Mouse (Mus musculus): ENCODE measurements around the gene Fbxl2. TPM values are rescaled to one million over a fixed set of nuclear protein-coding genes. Genes with fewer than 3 reads are reported as not detected.
"Not testable (repeated sequence)": the region's sequence is repeated elsewhere in the genome, so short reads cannot be mapped to it uniquely, and the experiment has no call there.

Gene Fbxl2
- 1.7 and 2.4 TPM in 2 replicates for polyA plus RNA-seq (2015; fragmentation: Nextera tagmentation; extraction: Ambion mirVana)

DNA sequence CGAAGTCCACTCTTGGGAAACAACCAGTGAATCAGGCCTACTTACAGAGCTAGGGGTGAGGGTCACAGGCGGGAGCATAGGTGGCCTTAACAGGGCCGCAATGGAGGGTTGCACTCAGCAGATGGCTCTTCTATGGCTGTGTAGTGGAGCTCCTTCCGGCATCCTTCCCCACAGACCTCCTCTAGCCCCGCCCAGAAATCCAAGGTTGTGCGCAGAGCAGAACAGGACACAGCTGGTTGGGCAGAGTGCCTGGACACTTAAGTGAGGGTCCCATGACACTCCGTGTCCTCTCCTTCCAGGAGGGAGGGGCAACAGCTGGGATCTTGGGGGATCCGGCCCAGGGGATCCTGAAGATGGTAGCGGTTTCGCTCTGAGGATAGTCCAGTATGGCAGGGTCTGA, at the start of gene Fbxl2:
TSS of gene Fbxl2 (minus strand) at position 164 of the 400 bp plus-strand sequence.
- DNase-seq (ENCODE audit: low spot score) (no peak), ATAC-seq (no peak)
- Histone ChIP-seq H3K4me1 (ENCODE audit: insufficient read depth, low read depth, low read length) (no peaks in the 10 kb centered on the region), H3K27me3 (replicated peaks; ENCODE audit: insufficient read depth, low read length) (no peaks in the 10 kb centered on the region), H3K9ac (replicated peaks; ENCODE audit: low read depth) (no peak within 1 kb of the TSS), H3K9me3 (ENCODE audit: low read length) (no peaks in the 10 kb centered on the region), H3K4me2 (replicated peaks; ENCODE audit: low read depth, low read length) (no peak within 1 kb of the TSS), H3K27ac (ENCODE audit: low read length) (no peak within 1 kb of the TSS), H3K36me3 (ENCODE audit: insufficient read depth, low read length) (no peaks in the 10 kb centered on the region), H3K4me3 (ENCODE audit: low read depth, low read length) (no peak within 1 kb of the TSS)
- WGBS, result 72% methylated on average over 10 of the region's 10 CpGs
- no peak for TF ChIP-seq EP300 (IDR thresholded peaks at IDR 0.05)

DNA sequence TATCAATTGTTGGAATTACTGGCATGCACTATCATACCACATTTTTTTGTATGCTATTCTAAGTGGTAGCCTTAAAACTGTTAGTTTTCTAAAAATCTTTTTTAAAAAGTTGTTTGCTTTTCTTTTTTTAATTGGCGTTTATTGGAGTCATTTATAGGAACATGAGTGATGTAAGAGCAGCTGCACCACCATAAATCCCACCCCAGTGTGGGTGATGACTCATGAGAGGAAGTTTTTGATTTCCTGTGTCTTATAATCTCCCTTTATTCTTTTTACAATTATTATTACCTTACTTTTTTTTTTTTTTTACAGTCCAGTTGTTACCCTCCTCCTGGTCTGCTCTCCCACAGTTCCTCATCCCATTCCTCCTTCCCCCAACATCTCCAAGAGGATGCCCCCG, 48.9 kb upstream of the Fbxl2 start:
- ATAC-seq, result no peak
- no peaks in the 10 kb centered on the region for H3K9me3 ChIP-seq (ENCODE audit: low read length)
- no peaks in the 10 kb centered on the region for H3K27me3 ChIP-seq (replicated peaks; ENCODE audit: insufficient read depth, low read length)
- no peak overlapping the region for H3K4me2 ChIP-seq (replicated peaks; ENCODE audit: low read depth, low read length)
- no peaks in the 10 kb centered on the region for H3K4me1 ChIP-seq (ENCODE audit: insufficient read depth, low read depth, low read length)
- DNase-seq (ENCODE audit: low spot score), result no peak
- 81% methylated on average over 2 of the region's 2 CpGs for WGBS
- no peaks in the 10 kb centered on the region for H3K36me3 ChIP-seq (ENCODE audit: insufficient read depth, low read length)
- TF ChIP-seq EP300 (IDR thresholded peaks at IDR 0.05), result no peak
- no peak overlapping the region for H3K9ac ChIP-seq (replicated peaks; ENCODE audit: low read depth)
- no peak overlapping the region for H3K4me3 ChIP-seq (ENCODE audit: low read depth, low read length)
- H3K27ac ChIP-seq (ENCODE audit: low read length), result no peak overlapping the region

DNA sequence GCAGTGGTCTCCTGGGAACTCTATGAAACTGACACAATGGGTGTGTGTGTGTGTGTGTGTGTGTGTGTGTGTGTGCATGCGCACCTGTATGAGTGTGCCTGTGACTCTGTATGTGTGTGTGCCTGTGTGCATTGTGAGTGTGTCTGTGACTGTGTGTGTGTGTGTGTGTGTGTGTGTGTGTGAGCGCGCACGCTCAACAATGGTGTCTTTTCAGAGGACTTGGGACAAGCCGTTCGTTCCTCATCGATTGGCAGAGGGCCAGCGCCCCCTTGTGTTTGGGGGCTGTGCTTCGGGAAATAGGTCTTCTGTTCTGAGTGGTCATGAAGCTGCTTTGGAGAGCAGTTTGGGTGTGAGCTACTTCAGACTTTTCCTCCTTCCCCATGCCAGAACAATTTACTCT, 46.2 kb upstream of the Fbxl2 start:
- not testable (repeated sequence) for ATAC-seq; H3K4me1 ChIP-seq (ENCODE audit: insufficient read depth, low read depth, low read length); H3K27ac ChIP-seq (ENCODE audit: low read length); H3K4me2 ChIP-seq (replicated peaks; ENCODE audit: low read depth, low read length); H3K27me3 ChIP-seq (replicated peaks; ENCODE audit: insufficient read depth, low read length); H3K9me3 ChIP-seq (ENCODE audit: low read length); H3K36me3 ChIP-seq (ENCODE audit: insufficient read depth, low read length); H3K4me3 ChIP-seq (ENCODE audit: low read depth, low read length); H3K9ac ChIP-seq (replicated peaks; ENCODE audit: low read depth); DNase-seq (ENCODE audit: low spot score)
- 17% methylated on average over 9 of the region's 9 CpGs for WGBS
- 0 out of 2 replicates have a peak, but pooled peaks have one; percentile 8 for TF ChIP-seq CTCF (IDR thresholded peaks at IDR 0.05)

DNA sequence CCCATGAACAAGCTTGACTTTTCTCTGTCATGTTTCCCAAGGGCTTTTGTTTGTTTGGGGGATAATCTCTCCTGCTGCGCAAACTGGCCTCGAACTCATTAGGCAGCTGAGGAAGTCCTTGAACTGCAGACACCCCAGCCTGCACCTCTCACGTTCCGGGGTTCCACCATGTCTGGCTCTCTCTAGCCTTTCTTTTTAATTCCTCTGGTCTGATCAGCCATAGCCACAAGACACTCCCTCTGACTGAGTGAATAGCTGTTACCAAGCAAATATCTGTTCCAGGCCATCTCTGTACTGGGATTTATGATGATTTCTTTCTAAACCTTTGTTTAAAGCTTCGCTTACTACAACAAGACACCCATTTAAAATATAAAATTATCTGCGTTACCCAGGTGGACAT, 42.9 kb upstream of the Fbxl2 start:
- not testable (repeated sequence) for H3K27me3 ChIP-seq (replicated peaks; ENCODE audit: insufficient read depth, low read length); H3K4me3 ChIP-seq (ENCODE audit: low read depth, low read length); H3K4me1 ChIP-seq (ENCODE audit: insufficient read depth, low read depth, low read length); DNase-seq (ENCODE audit: low spot score); H3K36me3 ChIP-seq (ENCODE audit: insufficient read depth, low read length); ATAC-seq; H3K9me3 ChIP-seq (ENCODE audit: low read length); H3K9ac ChIP-seq (replicated peaks; ENCODE audit: low read depth); H3K27ac ChIP-seq (ENCODE audit: low read length); H3K4me2 ChIP-seq (replicated peaks; ENCODE audit: low read depth, low read length)
- WGBS, result 78% methylated on average over 6 of the region's 6 CpGs

DNA sequence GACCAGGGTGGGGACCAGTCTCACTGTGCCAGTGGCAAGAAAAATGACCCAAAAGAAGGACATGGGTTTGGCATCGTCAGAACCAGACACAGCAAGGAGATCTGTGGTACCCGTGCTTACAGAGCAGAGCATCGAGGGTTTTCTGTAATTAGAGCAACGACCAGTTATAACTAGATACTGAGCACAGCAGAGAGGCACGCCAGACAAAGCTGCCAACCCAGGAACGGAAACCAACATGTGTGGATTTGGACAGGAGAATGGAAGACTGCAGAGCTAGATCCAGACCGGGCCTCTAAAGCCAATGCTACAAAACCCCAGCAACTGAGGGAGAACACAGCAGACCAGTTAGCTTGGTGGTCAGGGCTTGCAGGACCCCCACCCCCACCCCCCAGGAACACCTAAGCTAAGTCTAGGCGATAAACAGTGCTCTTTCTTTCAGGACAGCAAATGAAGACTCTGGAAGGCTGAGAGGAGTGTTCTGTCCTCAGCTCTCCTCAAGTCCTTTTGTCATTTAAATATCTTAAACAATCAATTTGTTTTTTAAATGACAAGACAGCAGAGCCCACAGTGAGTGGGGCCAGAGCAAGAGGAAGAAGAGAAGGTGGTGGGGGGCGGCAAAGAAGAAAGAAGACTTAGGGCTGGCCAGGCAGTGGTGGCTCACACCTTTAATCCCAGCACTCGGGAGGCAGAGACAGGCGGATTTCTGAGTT, 41.3 kb upstream of the Fbxl2 start:
- H3K9ac ChIP-seq (replicated peaks; ENCODE audit: low read depth), result no peak overlapping the region
- no peak overlapping the region for H3K27ac ChIP-seq (ENCODE audit: low read length)
- no peaks in the 10 kb centered on the region for H3K9me3 ChIP-seq (ENCODE audit: low read length)
- ATAC-seq (no peak), DNase-seq (ENCODE audit: low spot score) (no peak)
- H3K4me3 ChIP-seq (ENCODE audit: low read depth, low read length), result no peak overlapping the region
- TF ChIP-seq CTCF (IDR thresholded peaks at IDR 0.05) (no peak), EP300 (IDR thresholded peaks at IDR 0.05) (no peak)
- H3K4me2 ChIP-seq (replicated peaks; ENCODE audit: low read depth, low read length), result no peak overlapping the region
- no peaks in the 10 kb centered on the region for H3K4me1 ChIP-seq (ENCODE audit: insufficient read depth, low read depth, low read length)
- 78% methylated on average over 11 of the region's 11 CpGs for WGBS
- H3K27me3 ChIP-seq (replicated peaks; ENCODE audit: insufficient read depth, low read length), result no peaks in the 10 kb centered on the region
- no peaks in the 10 kb centered on the region for H3K36me3 ChIP-seq (ENCODE audit: insufficient read depth, low read length)

DNA sequence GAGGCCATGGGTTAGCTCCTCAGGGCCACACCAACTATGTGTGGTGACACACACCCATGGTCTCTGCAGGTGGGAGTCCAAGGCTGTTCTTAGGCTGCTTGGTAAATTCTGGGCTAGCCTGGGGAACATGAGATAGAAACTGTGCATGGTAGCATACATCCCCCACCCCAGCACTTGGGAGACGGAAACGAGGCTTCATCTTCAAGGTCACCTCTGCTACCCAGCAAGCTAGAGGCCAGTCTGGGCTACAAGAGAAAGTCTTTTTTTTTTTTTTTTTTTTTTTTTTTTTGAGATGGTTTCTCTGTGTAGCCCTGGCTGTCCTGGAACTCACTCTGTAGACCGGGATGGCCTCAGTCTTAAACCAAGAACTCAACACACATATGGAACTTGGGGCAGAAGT, 40.4 kb upstream of the Fbxl2 start:
- no peak for TF ChIP-seq CTCF (IDR thresholded peaks at IDR 0.05)
- no peak for TF ChIP-seq EP300 (IDR thresholded peaks at IDR 0.05)
- Histone ChIP-seq H3K4me3 (ENCODE audit: low read depth, low read length) (no peak overlapping the region), H3K9ac (replicated peaks; ENCODE audit: low read depth) (no peak overlapping the region)

DNA sequence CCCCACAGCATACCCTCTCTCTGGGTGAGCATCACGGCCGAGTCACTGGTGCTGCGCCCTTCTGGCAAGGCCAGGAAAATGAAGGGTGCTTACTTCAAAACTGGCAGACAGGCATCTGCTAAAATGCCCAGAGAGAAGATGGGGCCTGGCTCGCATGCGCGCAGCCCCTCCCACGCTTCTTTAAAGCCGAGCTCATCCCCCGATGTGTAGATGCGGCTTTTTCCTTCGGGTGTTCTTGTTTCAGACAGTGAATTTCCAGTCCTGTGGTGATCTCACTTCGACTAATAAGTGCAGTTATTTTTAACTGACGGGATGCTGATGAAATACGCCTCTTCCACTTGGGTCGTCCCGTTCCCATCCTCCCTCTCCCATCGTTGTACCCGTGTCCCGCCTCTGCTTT, 27.7 kb upstream of the Fbxl2 start:
- Histone ChIP-seq H3K9me3 (ENCODE audit: low read length) (no peaks in the 10 kb centered on the region), H3K36me3 (ENCODE audit: insufficient read depth, low read length) (no peaks in the 10 kb centered on the region), H3K27ac (ENCODE audit: low read length) (no peak overlapping the region), H3K4me2 (replicated peaks; ENCODE audit: low read depth, low read length) (no peak overlapping the region), H3K27me3 (replicated peaks; ENCODE audit: insufficient read depth, low read length) (no peaks in the 10 kb centered on the region), H3K9ac (replicated peaks; ENCODE audit: low read depth) (no peak overlapping the region), H3K4me1 (ENCODE audit: insufficient read depth, low read depth, low read length) (no peaks in the 10 kb centered on the region), H3K4me3 (ENCODE audit: low read depth, low read length) (no peak overlapping the region)
- 80% methylated on average over 19 of the region's 19 CpGs for WGBS
- ATAC-seq, result no peak
- no peak for DNase-seq (ENCODE audit: low spot score)
- TF ChIP-seq CTCF (IDR thresholded peaks at IDR 0.05) (no peak), EP300 (IDR thresholded peaks at IDR 0.05) (no peak)

More for the DNA sequence above, 40.4 kb upstream of the Fbxl2 start:
- DNase-seq (ENCODE audit: low spot score) (no peak), ATAC-seq (no peak)
- WGBS, result 83% methylated on average over 3 of the region's 3 CpGs
- Histone ChIP-seq H3K9me3 (ENCODE audit: low read length) (no peaks in the 10 kb centered on the region), H3K27me3 (replicated peaks; ENCODE audit: insufficient read depth, low read length) (no peaks in the 10 kb centered on the region), H3K4me1 (ENCODE audit: insufficient read depth, low read depth, low read length) (no peaks in the 10 kb centered on the region), H3K27ac (ENCODE audit: low read length) (no peak overlapping the region), H3K4me2 (replicated peaks; ENCODE audit: low read depth, low read length) (no peak overlapping the region), H3K36me3 (ENCODE audit: insufficient read depth, low read length) (no peaks in the 10 kb centered on the region)
